Mouse (Mus musculus) small intestine, adult 2 months (tissue): ENCODE measurements around the gene Vwa5b1.

ENCODE experiments used
- CTCF ChIP-seq: fragments of 200-500 bp; IDR thresholded peaks from 2 replicates; pipeline ENCODE4 v1.5.1; 2012; ENCODE audit warnings: low read depth, mild to moderate bottlenecking, control low read depth, inconsistent platforms, low read length, moderate library complexity, mixed read lengths; ENCODE audit not compliant: insufficient replicate concordance, insufficient read length; ENCODE audit errors: extremely low read depth
- POLR2A ChIP-seq: fragments of 200-500 bp; IDR thresholded peaks from 2 replicates; pipeline ENCODE4 v1.6.1; 2012; ENCODE audit warnings: low read depth, mild to moderate bottlenecking, control low read depth, inconsistent platforms, low read length, moderate library complexity

GRCm38 (mm10) chr4:138578406-138578805 lies 57.3 kb downstream of the Vwa5b1 start:
- no peak for TF ChIP-seq CTCF
- TF ChIP-seq POLR2A, result no peak
